Mouse (Mus musculus) bone marrow, adult 2 months (tissue): ENCODE measurements around the gene Micu1. TPM values are rescaled to one million over a fixed set of nuclear protein-coding genes. Genes with fewer than 3 reads are reported as not detected.

ENCODE experiments used
- H3K27ac ChIP-seq: fragments of 200-500 bp; 2 replicates; pipeline ENCODE4 v1.5.1; 2012; ENCODE audit warnings: low read depth, mild to moderate bottlenecking, control low read depth, inconsistent platforms, low read length; ENCODE audit not compliant: control insufficient read depth, poor library complexity, insufficient read depth
- H3K4me1 ChIP-seq: fragments of 200-500 bp; 2 replicates; pipeline ENCODE4 v1.6.1; 2011; ENCODE audit warnings: low read length; ENCODE audit not compliant: control insufficient read depth, insufficient read depth
- H3K4me3 ChIP-seq: fragments of 200-500 bp; replicated peaks from 2 replicates; pipeline ENCODE3; 2011; ENCODE audit warnings: mild to moderate bottlenecking, low read depth, low read length, control low read depth; ENCODE audit not compliant: control insufficient read depth
- CTCF ChIP-seq: fragments of 200-500 bp; IDR thresholded peaks from 2 replicates; pipeline ENCODE4 v1.5.1; 2011; ENCODE audit warnings: low read length, control low read depth; ENCODE audit not compliant: control insufficient read depth, insufficient read depth
- POLR2A ChIP-seq: fragments of 200-500 bp; IDR thresholded peaks from 2 replicates; pipeline ENCODE4 v1.6.1; 2011; ENCODE audit warnings: low read depth, mild to moderate bottlenecking, control low read depth, low read length, borderline replicate concordance; ENCODE audit not compliant: control insufficient read depth
- WGBS: fragments of 180-500 bp; shearing (Covaris S2); methylation state at CpG from one replicate; pipeline ENCODE4 v1.1.7; 2018; 5-methylcytosine and 5-hydroxymethylcytosine counted together
- polyA plus RNA-seq: library from polyadenylated mRNA; stranded (reverse); fragments of >200 nt; gene quantifications from 2 replicates; pipeline ENCODE4 v1.2.4, GENCODE M21; 2011; ENCODE audit warnings: low replicate concordance; ENCODE audit not compliant: missing spikeins, insufficient read depth, insufficient read length

Micu1 gene
- polyA plus RNA-seq, 1 experiment: 29.0 TPM

DNA sequence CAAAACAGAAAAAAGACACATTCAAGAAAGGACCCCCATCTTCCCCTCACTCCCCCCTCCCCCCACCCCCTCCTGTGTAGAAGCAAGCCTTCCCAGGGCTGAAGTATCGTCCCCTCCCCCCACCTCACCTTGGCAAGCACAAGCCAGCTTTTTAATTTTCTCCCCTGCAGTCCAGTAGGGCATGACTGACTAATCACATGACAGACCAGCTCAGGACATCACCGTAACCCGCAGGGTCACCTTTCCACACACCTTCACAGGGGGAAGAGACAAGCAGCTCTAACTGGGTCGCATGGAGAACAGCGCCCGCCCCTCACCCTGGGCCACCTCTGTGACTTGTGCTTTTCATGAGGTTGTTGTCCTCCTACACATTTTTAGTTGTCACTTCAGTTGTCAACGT is 147.1 kb downstream of the Micu1 start:
- Histone ChIP-seq H3K4me3 (no peak overlapping the region), H3K27ac (no peak overlapping the region), H3K4me1 (peaks cover 3% of the 10 kb centered on the region; the same call in 1 of the 2 replicates)
- TF ChIP-seq POLR2A (no peak), CTCF (no peak)
- 86% methylated on average over 7 of the region's 7 CpGs for WGBS

DNA sequence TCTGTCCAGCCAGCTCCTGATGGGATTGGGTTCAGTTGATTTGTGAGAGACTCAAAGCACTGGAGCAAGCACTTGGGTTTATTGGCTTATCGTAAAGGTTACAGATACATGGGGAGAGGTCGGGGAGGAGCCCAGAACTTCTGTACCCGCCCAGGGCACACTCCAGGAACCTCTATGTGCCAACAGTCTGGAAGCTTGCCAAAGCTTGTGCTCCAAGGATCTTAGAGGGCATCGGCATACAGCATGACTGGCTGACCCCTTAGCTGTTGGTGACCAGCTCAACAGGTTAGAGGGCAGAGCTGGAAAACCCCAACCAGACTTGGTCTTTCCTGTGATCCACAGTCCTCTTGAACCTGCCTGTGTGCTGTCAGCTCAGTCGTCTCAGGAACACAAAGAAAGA is 154.9 kb downstream of the Micu1 start:
- Histone ChIP-seq H3K27ac (no peak overlapping the region), H3K4me1 (no peaks in the 10 kb centered on the region), H3K4me3 (no peak overlapping the region)
- WGBS: 78% methylated on average over 5 of the region's 5 CpGs
- TF ChIP-seq POLR2A (no peak), CTCF (no peak)

GRCm38 (mm10) chr10:59860684-59861083 is 158.4 kb downstream of the Micu1 start:
- TF ChIP-seq POLR2A: no peak
- no peak for TF ChIP-seq CTCF
- H3K4me1 ChIP-seq: peaks cover 3% of the 10 kb centered on the region
- 51% methylated on average over 9 of the region's 9 CpGs for WGBS
- H3K4me3 ChIP-seq: no peak overlapping the region
- no peak overlapping the region for H3K27ac ChIP-seq

DNA sequence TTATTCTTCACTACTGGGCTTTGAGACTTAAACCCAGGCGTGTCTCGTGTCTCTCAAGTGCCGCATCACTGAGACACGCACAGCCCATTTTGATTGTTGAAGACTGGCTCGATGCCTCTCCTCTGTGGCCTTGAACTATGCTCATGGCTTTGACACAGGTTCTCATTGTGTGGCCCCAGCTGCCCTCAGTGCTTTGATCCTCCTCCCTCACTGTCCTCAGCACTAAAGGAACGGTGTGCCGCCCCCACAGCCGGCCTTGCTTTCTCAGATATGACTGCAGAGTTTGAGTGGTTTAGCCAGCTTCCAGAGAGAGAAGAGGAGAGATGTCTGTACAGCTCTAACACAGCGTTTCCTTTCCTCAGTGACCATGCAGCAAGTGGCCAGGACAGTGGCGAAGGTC is 158.9 kb downstream of the Micu1 start:
- TF ChIP-seq CTCF (no peak), POLR2A (no peak)
- peaks cover 3% of the 10 kb centered on the region for H3K4me1 ChIP-seq
- WGBS: 91% methylated on average over 10 of the region's 10 CpGs
- no peak overlapping the region for H3K27ac ChIP-seq
- H3K4me3 ChIP-seq: no peak overlapping the region

DNA sequence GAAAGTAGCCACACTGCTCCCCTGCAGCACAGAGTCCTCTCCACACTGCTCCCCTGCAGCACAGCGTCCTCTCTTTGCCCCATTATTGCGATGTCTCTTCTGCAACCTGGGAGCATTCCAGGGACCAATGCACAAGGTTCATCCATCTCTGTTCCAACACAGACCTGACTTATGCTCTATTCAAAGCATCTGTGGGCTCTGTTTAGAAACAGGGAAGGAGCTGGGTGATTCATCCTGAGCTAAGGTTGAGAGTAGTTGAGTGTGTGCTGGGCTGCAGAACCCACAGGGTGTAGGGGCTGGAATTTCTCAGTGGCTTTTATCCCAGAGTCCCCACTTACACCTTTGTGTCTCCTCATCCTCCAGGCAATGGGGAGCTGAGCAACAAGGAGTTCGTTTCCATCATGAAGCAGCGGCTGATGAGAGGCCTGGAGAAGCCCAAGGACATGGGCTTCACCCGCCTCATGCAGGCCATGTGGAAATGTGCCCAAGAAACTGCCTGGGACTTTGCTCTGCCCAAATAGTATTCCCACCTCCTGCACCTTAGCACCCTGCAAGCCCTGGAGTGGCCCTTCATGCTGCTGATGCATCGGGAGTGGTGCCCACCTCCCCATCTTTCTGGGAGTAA is 160.7 kb downstream of the Micu1 start:
- WGBS: 91% methylated on average over 6 of the region's 6 CpGs
- TF ChIP-seq POLR2A (no peak), CTCF (no peak)
- Histone ChIP-seq H3K4me3 (no peak overlapping the region), H3K4me1 (peaks cover 3% of the 10 kb centered on the region), H3K27ac (no peak overlapping the region)

- TF ChIP-seq CTCF (no peak), POLR2A (no peak)
- Histone ChIP-seq H3K27ac (no peak overlapping the region), H3K4me1 (peaks cover 3% of the 10 kb centered on the region), H3K4me3 (no peak overlapping the region)
- WGBS: 76% methylated on average over 4 of the region's 4 CpGs
Measured at GRCm38 (mm10) chr10:59863620-59864019, 161.3 kb downstream of the Micu1 start.

DNA sequence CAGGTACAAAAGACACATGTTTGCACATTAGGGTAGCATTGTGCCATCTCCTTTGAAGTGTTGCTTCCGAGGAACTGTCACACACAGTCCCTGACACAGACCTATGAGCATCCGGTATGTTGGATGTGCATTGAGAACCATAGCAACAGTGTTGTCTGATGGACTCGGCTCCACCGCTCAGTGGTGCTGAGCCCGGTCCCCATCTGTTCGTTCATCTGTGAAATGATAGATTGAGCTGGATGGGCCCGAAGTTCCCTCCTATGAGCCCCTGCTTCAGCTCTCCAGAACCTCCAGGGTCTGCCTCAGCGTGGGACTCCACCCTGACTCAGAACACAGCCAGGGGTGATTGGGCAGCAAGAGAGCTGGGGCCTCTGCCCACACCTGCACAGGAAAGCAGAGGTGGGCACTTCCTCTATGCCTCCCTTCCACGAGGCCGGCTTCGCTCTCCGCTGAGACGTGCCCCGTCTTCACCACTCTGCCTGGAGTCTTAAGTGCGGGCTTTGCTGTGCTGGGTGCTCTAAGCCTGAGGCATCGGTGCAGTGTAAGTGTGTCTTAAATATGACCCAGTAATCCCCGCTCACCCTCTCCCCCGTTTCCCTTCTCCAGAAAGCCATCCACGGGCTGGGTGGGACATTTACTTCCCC is 162.1 kb downstream of the Micu1 start:
- Histone ChIP-seq H3K4me1 (peaks cover 3% of the 10 kb centered on the region), H3K4me3 (no peak overlapping the region), H3K27ac (no peak overlapping the region)
- WGBS: 57% methylated on average over 19 of the region's 19 CpGs
- no peak for TF ChIP-seq POLR2A
- no peak for TF ChIP-seq CTCF

- peaks cover 3% of the 10 kb centered on the region for H3K4me1 ChIP-seq
Measured at GRCm38 (mm10) chr10:59864884-59865726, 162.8 kb downstream of the Micu1 start.

More at GRCm38 (mm10) chr10:59864884-59865726, 162.8 kb downstream of the Micu1 start:
- Histone ChIP-seq H3K27ac (no peak overlapping the region), H3K4me3 (no peak overlapping the region)
- TF ChIP-seq POLR2A (no peak), CTCF (peak; percentile 100)
- WGBS: 7% methylated on average over 13 of the region's 13 CpGs
